Comparison of ENCODE assay signal across 16 mouse cellular contexts in genomic region chr13:34446806-34447205, GRCm38 (mm10).
DNase-seq lines count a peak whose midpoint lies in the region; ATAC-seq and TF ChIP-seq lines count a peak whose summit lies in the region.
"Had no signal": no experiment of that assay in that cellular context is flagged by ENCODE, and none has a peak within 500 bp of the region (broad histone marks: within the 10 kb centered on the region; RNA-seq: fewer than 3 reads in every experiment).

No protein-coding gene starts in this region.

- no peak for TF ChIP-seq CTCF in intestine, postnatal 0 days (IDR thresholded peaks at IDR 0.05; ENCODE audit: low read depth)
- no peak for TF ChIP-seq CTCF in lung, postnatal 0 days (IDR thresholded peaks at IDR 0.05)

- H3K9me3 ChIP-seq in intestine, embryonic 15.5 days = no peaks in the 10 kb centered on the region
- no peaks in the 10 kb centered on the region for H3K9me3 ChIP-seq in intestine, postnatal 0 days (ENCODE audit: control insufficient read depth)
- no peaks in the 10 kb centered on the region for H3K9me3 ChIP-seq in lung, postnatal 0 days (ENCODE audit: low read length)
- H3K9me3 ChIP-seq in heart, embryonic 11.5 days (replicated peaks; ENCODE audit: control insufficient read depth, low read length) = no peaks in the 10 kb centered on the region
- H3K9me3 ChIP-seq: hindbrain, embryonic 15.5 days; kidney, embryonic 15.5 days; liver, embryonic 15.5 days; midbrain, embryonic 10.5 days; neural tube, embryonic 15.5 days had no signal

- H3K27ac ChIP-seq in intestine, embryonic 15.5 days = no peak overlapping the region
- H3K27ac ChIP-seq in intestine, postnatal 0 days (ENCODE audit: low read depth, low read length) = no peak overlapping the region
- H3K27ac ChIP-seq in lung, postnatal 0 days (ENCODE audit: low read length) = no peak overlapping the region
- H3K27ac ChIP-seq in heart, embryonic 11.5 days (ENCODE audit: low read depth, low read length) = no peak overlapping the region
- H3K27ac ChIP-seq: hindbrain, embryonic 15.5 days; kidney, embryonic 15.5 days; liver, embryonic 15.5 days; midbrain, embryonic 10.5 days; neural tube, embryonic 15.5 days had no signal

- H3K9ac ChIP-seq in intestine, embryonic 15.5 days = no peak overlapping the region
- H3K9ac ChIP-seq in intestine, postnatal 0 days (ENCODE audit: low read depth, low read length) = no peak overlapping the region
- H3K9ac ChIP-seq in lung, postnatal 0 days (replicated peaks; ENCODE audit: low read depth) = no peak overlapping the region
- H3K9ac ChIP-seq in heart, embryonic 11.5 days (ENCODE audit: low read depth, low read length) = no peak overlapping the region
- H3K9ac ChIP-seq: hindbrain, embryonic 15.5 days; kidney, embryonic 15.5 days; liver, embryonic 15.5 days; neural tube, embryonic 15.5 days had no signal

- peak; percentile 36 for DNase-seq in lung, postnatal 36 days
- no peak for DNase-seq in lung, postnatal 0 days (ENCODE audit: low spot score)
- DNase-seq in adrenal gland, postnatal 36 days = peak; percentile 52 to 57
- no peak for DNase-seq in neural tube, embryonic 10.5 days (ENCODE audit: extremely low spot score, low spot score)
- DNase-seq: cerebellum, adult 11 months; kidney, postnatal 4 days; layer of hippocampus, adult 9-11 months had no signal

- H3K4me2 ChIP-seq in intestine, embryonic 15.5 days (replicated peaks) = no peak overlapping the region
- H3K4me2 ChIP-seq in intestine, postnatal 0 days (replicated peaks; ENCODE audit: low read depth) = no peak overlapping the region
- no peak overlapping the region for H3K4me2 ChIP-seq in lung, postnatal 0 days (replicated peaks; ENCODE audit: low read depth, low read length)
- H3K4me2 ChIP-seq in heart, embryonic 11.5 days = no peak overlapping the region
- H3K4me2 ChIP-seq: hindbrain, embryonic 15.5 days; kidney, embryonic 15.5 days; liver, embryonic 15.5 days; neural tube, embryonic 15.5 days had no signal

- H3K27me3 ChIP-seq in intestine, embryonic 15.5 days (replicated peaks) = no peaks in the 10 kb centered on the region
- H3K27me3 ChIP-seq in intestine, postnatal 0 days (replicated peaks; ENCODE audit: control insufficient read depth, insufficient read depth, low read length) = no peaks in the 10 kb centered on the region
- no peaks in the 10 kb centered on the region for H3K27me3 ChIP-seq in lung, postnatal 0 days (replicated peaks; ENCODE audit: insufficient read depth, low read length)
- H3K27me3 ChIP-seq in heart, embryonic 11.5 days (ENCODE audit: control insufficient read depth, insufficient read depth, low read length) = no peaks in the 10 kb centered on the region
- H3K27me3 ChIP-seq: hindbrain, embryonic 15.5 days; kidney, embryonic 15.5 days; liver, embryonic 15.5 days; neural tube, embryonic 15.5 days had no signal

- H3K4me3 ChIP-seq in intestine, embryonic 15.5 days (replicated peaks) = no peak overlapping the region
- no peak overlapping the region for H3K4me3 ChIP-seq in intestine, postnatal 0 days (ENCODE audit: low read depth, low read length)
- H3K4me3 ChIP-seq in lung, postnatal 0 days (ENCODE audit: low read depth, low read length) = no peak overlapping the region
- H3K4me3 ChIP-seq in heart, embryonic 11.5 days (ENCODE audit: low read depth, low read length) = no peak overlapping the region
- H3K4me3 ChIP-seq: hindbrain, embryonic 15.5 days; kidney, embryonic 15.5 days; liver, embryonic 15.5 days; midbrain, embryonic 10.5 days; neural tube, embryonic 15.5 days had no signal

- H3K36me3 ChIP-seq in intestine, embryonic 15.5 days = no peaks in the 10 kb centered on the region
- no peaks in the 10 kb centered on the region for H3K36me3 ChIP-seq in intestine, postnatal 0 days (ENCODE audit: control insufficient read depth, insufficient read depth)
- H3K36me3 ChIP-seq in lung, postnatal 0 days (ENCODE audit: insufficient read depth, low read length) = no peaks in the 10 kb centered on the region
- H3K36me3 ChIP-seq in heart, embryonic 11.5 days (ENCODE audit: control insufficient read depth, insufficient read depth, low read length) = no peaks in the 10 kb centered on the region
- H3K36me3 ChIP-seq: hindbrain, embryonic 15.5 days; kidney, embryonic 15.5 days; liver, embryonic 15.5 days; midbrain, embryonic 10.5 days; neural tube, embryonic 15.5 days had no signal

- 0 out of 2 replicates have a peak, but pooled peaks cover 4% of the 10 kb centered on the region for H3K4me1 ChIP-seq in intestine, embryonic 15.5 days (replicated peaks)
- no peaks in the 10 kb centered on the region for H3K4me1 ChIP-seq in intestine, postnatal 0 days (replicated peaks; ENCODE audit: control insufficient read depth, insufficient read depth, low read length)
- H3K4me1 ChIP-seq in lung, postnatal 0 days (ENCODE audit: insufficient read depth, low read depth, low read length) = no peaks in the 10 kb centered on the region
- no peaks in the 10 kb centered on the region for H3K4me1 ChIP-seq in heart, embryonic 11.5 days (ENCODE audit: control insufficient read depth, insufficient read depth, low read length)
- H3K4me1 ChIP-seq: hindbrain, embryonic 15.5 days; kidney, embryonic 15.5 days; liver, embryonic 15.5 days; midbrain, embryonic 10.5 days; neural tube, embryonic 15.5 days had no signal

- ATAC-seq in intestine, embryonic 15.5 days = peak; percentile 49; the same call in 1 of the 2 replicates
- no peak for ATAC-seq in intestine, postnatal 0 days
- no peak for ATAC-seq in lung, postnatal 0 days
- ATAC-seq in heart, embryonic 11.5 days (replicated peaks; ENCODE audit: insufficient number of reproducible peaks, low FRiP score, low TSS enrichment) = no peak
- no peak for ATAC-seq in erythroid progenitor cell, adult 5-6 weeks (replicated peaks; ENCODE audit: low FRiP score, poor library complexity, severe bottlenecking)

- TF ChIP-seq EP300 in lung, postnatal 0 days (IDR thresholded peaks at IDR 0.05) = no peak

Comparison
In these comparisons a context has a peak if more than half of its experiments do, and no peak if none do; other contexts are left out.
1. DNase-seq: peak in lung, postnatal 36 days (single experiment) and adrenal gland, postnatal 36 days (2 of 2); none in lung, postnatal 0 days (single experiment) and neural tube, embryonic 10.5 days (single experiment).